Mouse (Mus musculus) liver, adult 2 months (tissue): Measurements from ENCODE around the gene Gars. TPM values are rescaled to one million over a fixed set of nuclear protein-coding genes. Genes with fewer than 3 reads are reported as not detected.

ENCODE experiments used
- DNase-seq: peaks from one replicate; pipeline ENCODE4 v3.0.0-alpha.2; 2011; ENCODE audit warnings: low read depth, low spot score; ENCODE audit errors: extremely low read depth
- H3K27ac ChIP-seq: fragments of 200-500 bp; replicated peaks from 2 replicates; pipeline ENCODE4 v1.5.1; 2012; ENCODE audit warnings: low read depth, mild to moderate bottlenecking, control low read depth, inconsistent platforms, low read length; ENCODE audit not compliant: insufficient read depth
- H3K27me3 ChIP-seq: fragments of 200-500 bp; 2 replicates; pipeline ENCODE4 v1.6.1; 2012; ENCODE audit warnings: mild to moderate bottlenecking, moderate library complexity, low read length, inconsistent platforms; ENCODE audit not compliant: control insufficient read depth, insufficient read depth
- H3K36me3 ChIP-seq: fragments of 200-500 bp; 2 replicates; pipeline ENCODE4 v1.6.1; 2012; ENCODE audit warnings: low read length, inconsistent platforms; ENCODE audit not compliant: control insufficient read depth, insufficient read depth
- H3K4me1 ChIP-seq: fragments of 200-500 bp; 2 replicates; pipeline ENCODE4 v1.6.1; 2011; ENCODE audit warnings: low read length; ENCODE audit not compliant: control insufficient read depth, insufficient read depth
- H3K4me3 ChIP-seq: fragments of 200-500 bp; 2 replicates; pipeline ENCODE4 v1.5.1; 2011; ENCODE audit warnings: low read depth, mild to moderate bottlenecking, control low read depth, low read length, moderate library complexity; ENCODE audit not compliant: insufficient read depth
- H3K79me2 ChIP-seq: fragments of 200-500 bp; 2 replicates; pipeline ENCODE4 v1.6.1; 2012; ENCODE audit warnings: inconsistent platforms, mild to moderate bottlenecking, low read length, moderate library complexity; ENCODE audit not compliant: control insufficient read depth, insufficient read depth
- H3K9ac ChIP-seq: fragments of 200-500 bp; 2 replicates; pipeline ENCODE4 v1.6.1; 2012; ENCODE audit warnings: low read depth, mild to moderate bottlenecking, control low read depth, inconsistent platforms, low read length
- CTCF ChIP-seq: fragments of 200-500 bp; IDR thresholded peaks from 2 replicates; pipeline ENCODE4 v1.5.1; 2011; ENCODE audit warnings: low read depth, low read length, control low read depth
- POLR2A ChIP-seq: fragments of 200-500 bp; IDR thresholded peaks from 2 replicates; pipeline ENCODE4 v1.6.1; 2011; ENCODE audit warnings: low read length, control low read depth; ENCODE audit not compliant: insufficient read depth; ENCODE audit errors: extremely low read depth
- WGBS: fragments of 180-500 bp; shearing (Covaris S2); methylation state at CpG from one replicate; pipeline ENCODE4 v1.1.7; 2018; 5-methylcytosine and 5-hydroxymethylcytosine counted together
- polyA plus RNA-seq: library from polyadenylated mRNA; depleted of rRNA; stranded (reverse); fragments of >200 nt; gene quantifications from 2 replicates; pipeline ENCODE4 v1.2.3, GENCODE M21; 2012
- total RNA-seq: library from RNA; depleted of rRNA; stranded (reverse); fragments of >200 nt; gene quantifications from 2 replicates; pipeline ENCODE4 v1.2.3, GENCODE M21; 2014

The Gars gene
- total and polyA plus RNA-seq, 2 experiments: 18.2 to 35.7 TPM

- peaks cover 53% of the 10 kb centered on the region for H3K36me3 ChIP-seq
Observed at GRCm38 (mm10) chr6:55076561-55077255, 38.9 kb downstream of the Gars start.

GRCm38 (mm10) chr6:55081379-55081778 lies 43.6 kb downstream of the Gars start:
- H3K36me3 ChIP-seq: peaks cover 25% of the 10 kb centered on the region; the same call in 1 of the 2 replicates
- no peak for TF ChIP-seq CTCF
- no peak for TF ChIP-seq POLR2A

More at GRCm38 (mm10) chr6:55076561-55077255, 38.9 kb downstream of the Gars start:
- Histone ChIP-seq H3K4me1 (no peaks in the 10 kb centered on the region), H3K9ac (no peak overlapping the region), H3K27me3 (no peaks in the 10 kb centered on the region), H3K27ac (no peak overlapping the region), H3K79me2 (no peaks in the 10 kb centered on the region), H3K4me3 (no peak overlapping the region)
- WGBS: 96% methylated on average over 4 of the region's 4 CpGs
- TF ChIP-seq CTCF (no peak), POLR2A (no peak)
- DNase-seq: no peak

GRCm38 (mm10) chr6:55082261-55083051 lies 44.6 kb downstream of the Gars start:
- Histone ChIP-seq H3K4me3 (no peak overlapping the region), H3K36me3 (peaks cover 19% of the 10 kb centered on the region; the same call in 1 of the 2 replicates), H3K4me1 (no peaks in the 10 kb centered on the region), H3K79me2 (no peaks in the 10 kb centered on the region), H3K27me3 (no peaks in the 10 kb centered on the region), H3K27ac (no peak overlapping the region), H3K9ac (no peak overlapping the region)
- WGBS: 80% methylated on average over 7 of the region's 7 CpGs
- TF ChIP-seq POLR2A (no peak), CTCF (no peak)
- DNase-seq: no peak

More at GRCm38 (mm10) chr6:55081379-55081778, 43.6 kb downstream of the Gars start:
- Histone ChIP-seq H3K4me1 (no peaks in the 10 kb centered on the region), H3K27me3 (no peaks in the 10 kb centered on the region), H3K4me3 (no peak overlapping the region), H3K9ac (no peak overlapping the region), H3K27ac (no peak overlapping the region), H3K79me2 (no peaks in the 10 kb centered on the region)
- 91% methylated on average over 3 of the region's 3 CpGs for WGBS
- no peak for DNase-seq

- no peak overlapping the region for H3K9ac ChIP-seq
- no peak for DNase-seq
- no peaks in the 10 kb centered on the region for H3K4me1 ChIP-seq
- TF ChIP-seq CTCF (no peak), POLR2A (no peak)
- no peak overlapping the region for H3K27ac ChIP-seq
- H3K27me3 ChIP-seq: no peaks in the 10 kb centered on the region
- no peak overlapping the region for H3K4me3 ChIP-seq
- no peaks in the 10 kb centered on the region for H3K79me2 ChIP-seq
- WGBS: 58% methylated on average over 4 of the region's 4 CpGs
- no peaks in the 10 kb centered on the region for H3K36me3 ChIP-seq
Observed at GRCm38 (mm10) chr6:55087355-55087754, 49.5 kb downstream of the Gars start.

GRCm38 (mm10) chr6:55090639-55091038 lies 52.8 kb downstream of the Gars start:
- Histone ChIP-seq H3K9ac (no peak overlapping the region), H3K4me1 (no peaks in the 10 kb centered on the region), H3K79me2 (no peaks in the 10 kb centered on the region), H3K27me3 (no peaks in the 10 kb centered on the region), H3K36me3 (no peaks in the 10 kb centered on the region), H3K4me3 (no peak overlapping the region), H3K27ac (no peak overlapping the region)
- TF ChIP-seq CTCF (peak; percentile 39; the same call in 1 of the 2 replicates), POLR2A (no peak)
- WGBS: 33% methylated on average over 4 of the region's 4 CpGs
- peak; percentile 13 for DNase-seq
